Mouse (Mus musculus) layer of hippocampus, adult 9-10 months (tissue): ENCODE data around the gene Uhrf2.
"Not testable (repeated sequence)": the region's sequence is repeated elsewhere in the genome, so short reads cannot be mapped to it uniquely, and the experiment has no call there.

ENCODE experiments used
- DNase-seq: peaks from one replicate; pipeline ENCODE4 v3.0.0; 2022; ENCODE audit warnings: low spot score

The Uhrf2 gene

DNA sequence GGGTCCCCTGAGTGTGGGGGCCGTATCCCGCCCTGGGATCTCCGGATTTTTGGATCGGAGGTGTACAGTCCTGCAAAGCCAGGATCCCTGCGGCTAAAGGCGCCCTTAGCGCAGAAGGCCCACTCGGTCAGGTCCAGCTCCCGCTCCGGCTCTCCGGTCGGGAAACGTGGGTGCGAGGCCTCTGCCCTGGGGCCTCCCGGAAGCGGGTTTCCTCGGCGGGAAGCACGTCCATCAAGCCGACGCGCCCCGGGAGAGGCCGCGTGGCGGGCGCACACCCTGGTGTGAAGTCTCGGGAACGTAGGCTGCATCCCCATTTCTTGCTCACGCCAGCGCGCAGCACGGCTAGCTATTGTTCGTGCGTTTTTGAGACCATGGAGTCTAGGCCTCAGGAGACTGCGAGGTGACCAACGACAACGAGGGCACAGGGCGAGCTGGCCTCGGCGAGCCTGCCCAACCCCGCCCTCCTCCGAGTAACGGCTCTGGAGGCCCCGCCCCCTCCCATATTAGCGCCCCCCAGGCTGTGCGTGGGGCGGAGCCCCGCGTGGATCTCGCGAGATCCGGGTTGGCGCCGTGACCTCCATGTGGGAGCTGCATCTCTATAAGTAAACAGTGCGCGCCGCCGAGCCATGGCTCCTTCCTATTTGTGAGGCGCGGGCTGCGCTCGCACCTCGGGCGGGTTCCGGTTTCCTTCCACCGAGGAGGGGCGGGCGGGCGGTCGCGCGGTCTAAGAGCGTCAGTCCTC is at the start of gene Uhrf2:
Gene Uhrf2 (plus strand): TSS at position 620 of the 742 bp plus-strand sequence.
- peak; percentile 79 for DNase-seq

DNA sequence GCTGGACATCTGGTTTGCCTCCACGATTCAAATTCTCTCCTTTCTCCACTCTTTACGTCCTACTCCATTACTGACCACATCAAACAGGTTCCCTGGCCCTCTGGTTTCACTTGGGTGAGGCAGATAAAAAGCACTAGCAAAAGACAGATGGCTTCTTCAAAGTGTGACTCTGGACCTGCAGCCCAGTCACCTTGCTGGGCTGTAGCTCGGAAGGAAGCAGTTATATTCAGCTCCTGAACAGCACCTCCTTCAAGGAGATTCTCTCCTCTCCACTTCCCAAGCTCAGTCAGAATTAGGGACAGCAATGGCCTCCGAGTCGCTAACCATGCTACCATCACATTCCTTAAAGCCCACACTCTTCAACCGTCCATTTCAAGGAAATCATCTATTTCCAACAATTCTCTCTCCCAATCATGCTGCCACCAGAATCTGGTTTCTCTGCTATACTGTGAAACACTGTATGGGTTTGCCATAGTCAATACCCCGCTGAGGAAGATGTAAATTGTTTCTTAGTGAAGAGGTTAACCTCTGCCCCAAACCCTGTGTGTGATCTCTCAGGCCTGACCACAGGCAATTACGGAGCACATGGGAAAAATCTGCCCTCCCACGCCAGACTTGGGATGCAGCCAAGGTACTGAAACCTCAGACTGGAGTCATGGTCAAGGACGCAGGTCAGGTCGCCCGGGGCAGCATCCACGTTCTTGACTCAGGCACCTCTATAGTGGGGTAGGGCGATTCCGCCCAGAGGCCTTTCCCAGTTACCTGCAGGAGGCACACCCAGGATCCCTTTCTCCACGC is 45.9 kb upstream of the Uhrf2 start:
- no peak for DNase-seq

DNA sequence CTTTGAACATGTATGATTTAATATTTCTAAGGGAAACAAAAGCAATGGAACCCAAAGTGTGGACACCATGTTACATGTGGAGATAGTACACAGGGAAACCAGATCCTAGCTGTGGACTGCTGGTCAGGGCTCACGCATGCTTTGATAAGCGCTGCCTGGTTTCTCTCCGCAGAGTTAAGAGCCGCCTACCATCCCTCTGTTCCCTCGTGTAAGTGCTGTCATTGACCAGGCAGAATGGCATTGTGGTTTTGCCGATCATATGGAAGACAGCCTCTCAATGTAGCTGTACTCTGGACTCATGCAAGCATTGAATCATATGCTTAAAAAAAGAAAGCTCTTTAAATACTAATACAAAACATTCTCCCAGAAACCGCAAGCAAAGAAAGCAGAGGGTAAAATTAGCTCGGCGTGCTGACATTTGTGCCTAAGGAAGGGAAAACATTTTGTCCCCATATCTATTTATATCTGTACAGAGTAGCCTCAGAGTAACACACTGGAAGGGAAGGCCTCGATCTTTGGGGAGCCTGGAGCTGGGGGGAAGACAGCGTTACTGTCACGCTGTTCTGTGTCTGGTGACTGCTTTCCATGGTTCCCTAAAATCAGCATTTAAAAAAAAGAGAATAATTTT is 43.7 kb upstream of the Uhrf2 start:
- DNase-seq, result no peak

DNA sequence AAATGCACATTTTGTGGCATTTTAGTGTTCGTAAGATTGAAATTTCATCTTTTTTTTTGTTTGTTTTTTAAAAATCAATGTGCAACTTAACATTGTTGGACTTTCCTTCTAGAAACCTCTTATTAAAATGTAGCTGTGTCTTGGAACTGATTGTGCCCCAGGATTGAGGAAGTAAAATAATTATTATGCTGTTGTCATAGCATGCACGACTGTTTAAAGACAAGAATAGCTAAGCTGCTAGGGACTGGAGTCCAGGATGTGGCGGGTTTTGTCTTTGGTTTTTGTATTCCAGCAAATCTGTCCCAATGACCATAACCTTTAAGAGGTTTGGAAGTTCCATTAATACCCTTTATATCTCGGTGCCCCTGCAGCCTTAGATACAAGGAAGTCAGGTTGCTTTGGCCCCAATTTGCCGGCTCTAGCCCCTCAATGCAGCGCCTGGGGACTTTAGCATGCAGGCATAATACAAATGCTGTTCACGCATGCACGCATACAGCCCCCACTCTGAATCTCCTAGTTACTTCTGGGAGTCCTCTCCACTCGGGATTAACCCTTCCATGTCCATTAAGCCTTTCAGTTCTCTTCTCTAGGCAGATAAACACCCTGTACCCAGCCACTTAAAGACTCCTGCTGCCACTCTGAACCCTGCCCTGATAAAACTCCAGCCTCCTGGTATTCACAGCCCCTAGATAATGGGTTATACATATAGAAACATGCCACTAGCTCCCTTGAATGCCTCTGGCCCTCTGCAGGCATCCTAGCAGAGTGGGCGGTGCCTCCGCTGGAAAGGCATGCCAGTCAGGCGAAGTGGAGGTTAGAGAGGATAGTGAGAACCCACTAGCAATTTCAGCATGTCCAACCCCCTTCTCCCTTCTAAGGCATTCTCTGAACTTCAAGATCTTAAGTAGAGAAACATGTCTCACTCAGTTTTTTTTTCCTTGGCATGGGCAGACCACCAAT is 29.6 kb upstream of the Uhrf2 start:
- no peak for DNase-seq

DNA sequence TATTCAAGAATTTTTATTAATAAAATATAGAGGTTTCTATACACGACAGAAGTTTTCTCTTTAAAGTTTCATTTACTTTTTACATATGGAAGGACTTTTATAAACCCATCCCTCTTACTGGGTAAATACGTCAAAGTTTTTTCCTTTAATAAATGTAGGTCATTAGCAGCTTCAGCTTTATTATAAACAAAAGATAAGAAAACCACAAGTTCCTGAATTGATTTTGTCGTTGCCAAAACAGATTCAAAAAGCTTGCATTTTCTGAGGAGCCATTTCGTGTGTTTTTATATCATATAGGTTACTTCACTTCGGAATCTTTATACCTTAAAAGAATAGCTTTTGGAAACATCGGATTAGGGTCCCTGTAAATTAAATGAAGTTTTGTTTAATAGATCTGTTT is 28.8 kb upstream of the Uhrf2 start:
- DNase-seq, result no peak

DNA sequence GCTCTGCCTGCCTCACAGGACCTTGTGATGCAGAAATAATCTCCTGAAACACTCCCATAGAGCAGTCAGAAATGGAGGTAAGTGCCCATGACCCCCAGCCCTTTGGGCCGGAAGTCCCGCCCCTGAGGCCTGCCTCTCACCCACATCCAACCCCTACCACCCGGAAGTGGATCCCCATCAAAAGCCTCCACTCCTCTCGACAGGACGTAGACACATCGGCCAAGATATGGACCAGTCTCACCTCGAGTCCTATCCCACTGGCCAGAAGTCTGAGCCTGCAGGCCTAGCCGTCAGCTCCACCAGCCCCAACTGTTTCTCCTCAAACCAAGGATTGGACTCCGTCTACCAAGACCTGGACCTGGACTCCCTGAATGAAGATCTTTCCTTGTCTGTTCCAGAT is 26.7 kb upstream of the Uhrf2 start, which contains the start of gene Trpd52l3:
Gene Trpd52l3 (plus strand): TSS at position 170 of the 400 bp plus-strand sequence.
- no peak for DNase-seq

DNA sequence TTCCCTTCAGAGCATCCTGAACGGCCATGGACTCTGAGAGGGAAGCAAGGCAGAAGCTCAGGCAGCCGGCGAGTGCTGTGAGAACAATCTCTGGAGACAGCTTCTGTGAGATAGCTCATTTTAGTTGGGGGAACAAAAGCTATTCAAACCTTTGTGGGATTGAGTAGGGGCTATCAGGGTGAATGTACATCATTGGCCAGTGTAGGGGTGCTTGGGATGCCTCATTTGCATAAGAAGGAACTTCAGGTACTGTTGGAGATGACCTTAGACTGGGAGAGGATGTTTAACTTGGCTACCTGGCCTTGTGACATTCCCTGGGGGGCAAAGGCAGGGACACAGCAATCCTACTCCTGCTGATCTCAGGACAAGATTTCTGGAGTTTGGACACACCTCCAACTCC is 23.9 kb upstream of the Uhrf2 start:
- no peak for DNase-seq

DNA sequence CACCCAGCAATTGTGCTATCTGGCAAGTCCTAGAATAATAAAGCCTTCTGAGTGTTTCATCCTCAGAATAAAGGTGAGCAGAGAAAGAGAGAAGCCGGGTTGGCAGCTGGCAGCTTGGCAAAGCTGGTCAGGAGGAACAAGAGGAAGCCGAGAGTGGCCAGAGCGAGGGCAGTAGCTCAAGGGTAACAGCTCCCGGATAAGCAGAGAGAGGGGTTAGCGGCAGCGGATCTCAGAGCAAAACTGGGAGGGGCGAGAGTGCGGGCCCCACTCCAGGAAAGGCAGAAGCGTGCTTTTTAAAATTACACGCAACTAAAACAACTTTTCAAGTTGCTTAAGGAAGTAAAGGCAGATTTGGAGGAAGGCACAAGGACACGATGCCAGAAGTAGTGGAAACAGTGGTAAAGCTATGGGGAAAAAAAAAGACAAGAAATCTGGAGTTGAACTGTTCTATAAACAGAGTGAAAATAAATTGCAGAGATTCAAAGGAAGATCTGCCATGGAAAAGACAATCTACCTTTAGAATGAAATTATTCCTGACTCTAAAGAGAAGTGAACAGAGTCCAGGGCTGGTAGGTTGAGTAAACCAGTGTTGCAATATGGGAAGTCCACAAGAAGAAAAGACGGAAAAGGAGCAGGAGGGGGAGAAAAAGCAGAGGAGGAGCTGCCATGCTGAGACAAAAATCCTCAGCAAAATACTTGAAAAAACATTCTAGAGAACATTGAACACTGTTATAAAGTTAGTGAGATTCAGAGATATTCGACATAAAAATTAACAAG is 19.6 kb upstream of the Uhrf2 start:
- DNase-seq, result no peak

DNA sequence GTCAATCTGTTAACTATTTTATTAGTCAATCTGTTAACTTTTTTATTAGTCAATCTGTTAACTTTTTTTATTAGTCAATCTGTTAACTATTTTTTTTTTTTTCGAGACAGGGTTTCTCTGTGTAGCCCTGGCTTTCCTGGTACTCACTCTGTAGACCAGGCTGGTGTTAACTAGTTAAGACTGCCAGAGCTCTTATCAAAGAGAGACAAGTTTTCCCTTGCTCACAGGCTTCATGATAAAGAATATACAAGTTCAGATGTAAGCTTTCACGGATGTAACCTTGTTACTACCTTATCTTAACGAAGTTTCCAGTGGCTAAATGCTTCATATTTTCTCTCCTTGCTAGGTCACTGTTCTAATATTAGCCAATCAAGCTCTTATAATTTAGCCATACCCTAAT is 16.0 kb upstream of the Uhrf2 start:
- no peak for DNase-seq

DNA sequence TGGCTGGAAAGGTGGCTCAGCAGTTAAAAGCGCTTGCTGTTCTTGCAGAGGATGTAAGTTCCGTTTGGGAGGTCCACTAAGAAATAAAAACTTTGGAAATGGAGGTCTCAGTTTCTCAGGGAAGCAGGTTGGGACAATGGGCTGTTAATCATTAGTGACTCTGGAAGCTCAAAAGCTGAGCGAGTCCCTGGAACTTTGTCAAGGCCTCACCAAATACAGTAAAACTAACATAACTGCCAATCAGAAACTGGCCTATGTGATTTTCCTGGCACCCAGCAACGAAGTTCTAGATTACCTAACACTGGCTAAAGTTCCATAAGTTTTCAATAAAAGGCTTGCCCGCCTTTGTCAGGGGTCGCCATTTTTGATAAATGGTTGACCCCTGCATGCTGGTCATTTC is 14.2 kb upstream of the Uhrf2 start:
- no peak for DNase-seq

DNA sequence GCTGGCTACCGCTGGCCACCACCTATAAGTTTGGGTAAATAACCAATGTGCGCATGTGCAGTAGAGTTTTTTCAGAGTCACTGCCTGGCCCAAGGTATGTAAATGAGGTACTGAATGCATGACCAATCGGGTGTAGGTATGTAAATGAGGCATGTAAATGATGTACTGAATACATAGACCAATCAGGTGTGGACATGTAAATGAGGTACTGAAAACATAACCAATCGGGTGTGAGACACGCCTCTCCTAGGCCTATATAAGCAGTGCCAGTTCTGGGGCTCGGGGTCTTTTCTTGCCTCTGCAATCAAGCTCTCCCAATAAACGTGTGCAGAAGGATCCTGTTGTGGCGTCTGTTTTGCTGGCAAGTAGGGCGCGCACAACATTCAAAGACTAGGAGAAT is 6.9 kb upstream of the Uhrf2 start:
- not testable (repeated sequence) for DNase-seq

DNA sequence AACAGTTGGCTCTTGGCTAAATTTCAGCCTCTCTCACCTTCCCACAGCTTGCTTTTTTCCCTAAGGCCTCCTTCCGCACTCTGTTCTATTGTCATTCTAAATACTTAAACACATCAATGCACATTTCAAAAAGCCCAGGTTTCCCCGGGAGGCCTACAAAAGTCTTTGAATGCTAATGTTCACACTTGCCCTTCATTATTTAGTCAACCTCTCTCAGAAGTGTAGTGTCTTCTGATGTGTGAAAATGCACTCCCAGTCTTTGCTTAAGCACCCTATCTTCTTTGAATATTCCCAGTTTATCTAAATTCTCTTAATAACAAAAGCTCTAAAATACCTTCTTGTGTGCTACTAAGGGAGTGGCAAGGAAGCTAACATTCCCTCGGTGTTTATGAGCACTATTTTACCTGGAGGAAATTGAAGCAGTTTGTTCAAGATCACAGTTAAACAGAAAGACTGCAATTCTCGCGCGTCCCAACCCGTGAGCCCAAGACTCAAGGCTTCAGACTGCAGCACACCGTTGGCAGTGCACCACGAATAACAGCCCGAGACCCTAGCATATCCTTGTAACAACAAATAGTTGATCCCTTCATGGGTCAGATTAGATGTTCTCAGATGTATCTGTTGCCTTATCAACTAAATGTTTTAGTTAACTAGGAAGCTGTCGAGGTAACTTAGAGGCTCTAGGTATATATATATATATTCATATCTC is 1.2 kb upstream of the Uhrf2 start:
- DNase-seq, result no peak

DNA sequence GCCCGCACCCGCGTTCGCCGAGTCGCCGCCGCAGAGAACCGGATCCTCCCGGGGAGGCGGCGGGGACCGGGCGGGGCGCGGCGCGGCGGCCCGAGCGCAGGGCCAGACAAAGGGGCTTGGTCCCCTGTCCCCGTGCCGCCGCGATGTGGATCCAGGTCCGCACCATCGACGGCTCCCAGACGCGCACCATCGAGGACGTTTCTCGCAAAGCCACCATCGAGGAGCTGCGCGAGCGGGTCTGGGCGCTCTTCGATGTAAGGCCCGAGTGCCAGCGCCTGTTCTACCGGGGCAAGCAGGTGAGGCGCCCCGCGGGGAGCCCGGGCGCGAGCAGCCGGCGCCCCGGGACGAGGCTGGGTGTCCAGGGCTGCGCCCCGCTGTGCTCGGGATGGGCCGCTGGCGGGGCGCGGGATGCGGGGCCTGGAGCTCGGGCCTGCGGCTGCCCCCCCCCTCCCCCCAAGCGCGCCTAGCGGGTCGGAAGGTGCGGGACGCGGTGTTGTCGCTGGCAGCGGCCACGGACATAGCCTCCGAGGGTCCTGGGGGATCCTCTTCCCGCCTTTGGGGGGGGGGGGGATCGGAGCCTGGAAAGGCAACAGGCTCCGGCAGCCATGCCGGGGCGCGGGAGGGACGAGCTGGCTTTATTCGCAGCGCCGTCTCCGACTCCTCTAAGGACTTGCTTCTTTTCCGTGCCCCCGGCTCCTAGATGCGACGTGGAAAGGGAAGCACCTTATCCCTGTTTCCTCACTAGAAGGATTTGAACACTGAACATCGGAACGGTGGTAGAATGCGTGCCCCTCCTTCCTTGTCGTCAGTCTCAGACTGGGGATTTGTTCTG is 539 bp downstream of the Uhrf2 start:
- no peak for DNase-seq

DNA sequence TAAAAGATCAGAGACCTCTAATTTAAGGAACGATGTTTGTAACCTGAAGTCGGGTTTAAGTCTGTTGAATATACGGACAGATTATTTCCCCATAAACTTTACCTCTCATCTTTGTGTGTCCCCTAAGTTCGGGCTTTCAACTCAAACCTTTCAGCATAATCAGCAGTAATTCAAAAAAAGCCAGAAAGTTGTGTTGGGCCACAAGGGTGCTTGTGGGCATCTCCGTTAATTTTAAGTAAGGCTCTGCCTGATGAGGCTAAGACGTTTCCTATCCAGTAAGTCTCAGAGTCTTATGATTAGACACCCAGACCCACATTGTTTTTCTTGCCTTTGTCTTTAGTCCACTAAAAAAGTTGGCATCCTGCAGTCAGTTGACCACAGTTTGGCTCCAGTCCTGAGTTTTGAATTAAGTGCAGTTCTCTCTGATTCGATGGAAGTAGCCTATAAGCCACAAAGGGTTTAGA is 1.2 kb downstream of the Uhrf2 start:
- no peak for DNase-seq

DNA sequence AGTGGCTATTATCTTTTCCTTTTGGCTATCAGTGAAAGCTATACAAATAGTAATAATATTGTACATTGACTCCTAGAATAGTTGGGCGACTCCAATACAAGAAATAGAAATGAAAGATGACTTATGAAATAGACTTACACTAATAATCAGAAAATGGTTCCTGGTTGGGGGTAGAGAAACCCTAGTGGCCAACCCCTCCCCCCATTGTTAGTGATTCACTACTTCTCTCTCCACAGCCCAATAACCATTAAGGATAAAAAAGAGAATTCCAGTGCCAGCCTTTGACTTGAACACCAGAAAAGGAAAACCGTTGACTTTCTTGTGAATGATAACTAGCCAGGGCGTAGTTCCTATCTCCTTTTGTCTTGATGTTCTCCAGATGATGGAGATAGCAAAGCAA is 1.9 kb downstream of the Uhrf2 start:
- no peak for DNase-seq

DNA sequence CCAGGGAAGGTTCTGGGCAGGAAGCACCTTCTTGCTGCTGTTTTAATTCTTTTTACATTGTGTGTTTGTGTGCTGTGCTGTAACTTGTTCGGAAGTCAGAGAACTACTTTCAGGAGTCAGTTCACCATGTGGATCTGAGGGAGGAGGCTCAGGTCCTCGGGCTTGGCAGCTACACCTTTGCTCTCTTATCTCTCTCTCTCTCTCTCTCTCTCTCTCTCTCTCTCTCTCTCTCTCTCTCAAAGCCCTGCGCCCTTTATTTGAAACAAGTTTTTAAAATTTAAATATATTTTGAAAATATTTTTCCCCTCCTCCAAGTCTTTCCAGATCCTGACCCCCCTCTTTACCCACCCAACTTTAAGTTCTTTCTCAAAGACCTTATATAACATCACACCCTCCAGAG is 5.0 kb downstream of the Uhrf2 start:
- no peak for DNase-seq

DNA sequence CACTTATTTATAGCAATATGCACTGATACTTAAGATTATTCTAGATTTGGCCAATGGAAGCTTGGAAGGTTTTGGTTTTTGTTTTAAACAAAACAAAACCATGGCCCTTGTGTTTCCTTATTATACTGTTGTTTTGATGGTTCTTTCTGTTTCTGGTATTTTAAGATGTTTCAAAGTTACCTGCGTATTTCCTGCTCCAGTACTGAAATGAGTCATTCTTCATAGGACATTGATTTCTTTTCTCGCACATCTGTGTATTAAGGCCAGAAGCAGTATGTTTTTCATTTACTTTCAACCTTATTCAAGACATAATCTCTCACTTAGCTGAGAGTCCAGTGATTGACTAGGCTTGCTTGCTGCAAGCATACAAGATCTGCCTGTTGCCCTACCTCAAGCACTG is 13.4 kb downstream of the Uhrf2 start:
- no peak for DNase-seq

DNA sequence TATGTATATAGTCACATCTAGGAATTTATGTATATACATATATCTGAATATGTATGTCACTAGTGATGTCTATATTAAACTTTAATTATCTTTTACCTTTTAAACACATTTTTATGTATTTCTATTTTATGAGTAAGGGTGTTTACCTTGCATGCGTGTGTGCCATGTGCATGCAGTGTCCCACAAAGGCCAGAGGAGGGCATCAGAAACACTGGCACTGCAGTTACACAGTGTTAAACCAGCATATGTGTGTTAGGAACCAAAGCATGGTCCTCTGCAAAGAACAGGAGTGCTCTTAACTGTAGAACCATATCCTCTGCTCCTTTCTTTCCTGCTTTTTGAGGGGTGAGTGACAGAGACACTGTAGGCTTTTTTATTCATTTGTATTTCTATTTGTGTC is 14.3 kb downstream of the Uhrf2 start:
- DNase-seq, result no peak

DNA sequence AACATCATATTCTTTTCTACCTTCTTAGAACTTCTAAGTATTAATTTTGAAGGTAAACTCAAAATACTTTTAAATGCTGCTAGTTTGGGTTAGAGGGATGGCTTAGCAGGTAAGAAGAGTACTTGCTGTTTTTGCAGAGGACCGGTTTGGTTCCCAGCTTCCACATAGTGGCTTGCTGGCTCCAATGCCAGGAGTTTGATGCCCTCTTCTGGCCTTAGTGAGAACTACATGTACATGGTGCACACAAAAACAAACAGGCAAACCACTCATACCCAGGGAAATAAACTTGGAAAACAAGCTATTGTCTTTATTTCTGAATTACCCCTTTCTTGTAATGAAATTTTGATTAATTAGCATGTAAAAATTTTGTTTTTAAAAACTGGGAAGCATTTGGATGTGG is 15.5 kb downstream of the Uhrf2 start:
- no peak for DNase-seq
